Mouse (Mus musculus): ENCODE results near the gene Bcl6b. TPM values are rescaled to one million over a fixed set of nuclear protein-coding genes. Genes with fewer than 3 reads are reported as not detected.

Gene Bcl6b
- total and polyA plus RNA-seq, 2 experiments from 2014 or later, result 4.2 to 5.3 TPM

- Histone ChIP-seq H3K4me3 (ENCODE audit: low read depth, low read length) (no peak overlapping the region), H3K9ac (no peak overlapping the region), H3K4me2 (ENCODE audit: low read depth) (no peak overlapping the region), H3K27ac (ENCODE audit: low read depth, low read length) (no peak overlapping the region), H3K4me1 (ENCODE audit: insufficient read depth) (no peaks in the 10 kb centered on the region), H3K27me3 (ENCODE audit: insufficient read depth, low read length) (no peaks in the 10 kb centered on the region), H3K36me3 (ENCODE audit: insufficient read depth) (no peaks in the 10 kb centered on the region), H3K9me3 (ENCODE audit: low read length) (no peaks in the 10 kb centered on the region)
- ATAC-seq, result no peak
- no peak for TF ChIP-seq CTCF (IDR thresholded peaks at IDR 0.05; ENCODE audit: low read depth)
- DNase-seq, result no peak
- 91% methylated on average over 4 of the region's 4 CpGs for WGBS
Measured at GRCm38 (mm10) chr11:70174491-70174890, 55.1 kb downstream of the Bcl6b start.

MicroRNA genes within 50 kb of the gene (microRNA counts, 519-probe panel; counts per million panel counts)
- microRNA mmu-miR-195 (not detected), microRNA mmu-miR-497 (not detected)

Small RNAs within 50 kb of the gene (microRNA-seq; reads per million reads assigned to microRNA genes)
- gene Mir195a (1,973 to 2,975 reads per million in 2 experiments), gene Mir497 (0 reads per million in 2 experiments), gene Mir497b (0 reads per million in 2 experiments)

Other genes with a start within 250 kb of the Bcl6b start
- 29.7 and 41.4 TPM in 2 replicates for gene Ctdnep1, start 248.6 kb downstream of the Bcl6b start, total RNA-seq (2014; rRNA removed)
- 21.2 and 23.2 TPM in 2 replicates for gene Ctdnep1, start 248.6 kb downstream of the Bcl6b start, polyA plus RNA-seq (2015; fragmentation: Nextera tagmentation; extraction: Ambion mirVana)
- gene Elp5, start 247.3 kb downstream of the Bcl6b start, total RNA-seq (2014; rRNA removed), result 115 and 124 TPM in 2 replicates
- gene Elp5, start 247.3 kb downstream of the Bcl6b start, polyA plus RNA-seq (2015; fragmentation: Nextera tagmentation; extraction: Ambion mirVana), result 187 and 198 TPM in 2 replicates
- 246 and 261 TPM in 2 replicates for gene Gabarap, start 238.7 kb downstream of the Bcl6b start, total RNA-seq (2014; rRNA removed)
- 574 and 668 TPM in 2 replicates for gene Gabarap, start 238.7 kb downstream of the Bcl6b start, polyA plus RNA-seq (2015; fragmentation: Nextera tagmentation; extraction: Ambion mirVana)
- 47.6 and 52.7 TPM in 2 replicates for gene Phf23, start 234.0 kb downstream of the Bcl6b start, total RNA-seq (2014; rRNA removed)
- gene Phf23, start 234.0 kb downstream of the Bcl6b start, polyA plus RNA-seq (2015; fragmentation: Nextera tagmentation; extraction: Ambion mirVana), result 48.0 and 49.7 TPM in 2 replicates
- 31.9 and 43.9 TPM in 2 replicates for gene Dvl2, start 229.2 kb downstream of the Bcl6b start, total RNA-seq (2014; rRNA removed)
- gene Dvl2, start 229.2 kb downstream of the Bcl6b start, polyA plus RNA-seq (2015; fragmentation: Nextera tagmentation; extraction: Ambion mirVana), result 12.7 and 15.7 TPM in 2 replicates
- 45.1 and 47.7 TPM in 2 replicates for gene Acadvl, start 214.4 kb downstream of the Bcl6b start, total RNA-seq (2014; rRNA removed)
- 47.9 and 51.5 TPM in 2 replicates for gene Acadvl, start 214.4 kb downstream of the Bcl6b start, polyA plus RNA-seq (2015; fragmentation: Nextera tagmentation; extraction: Ambion mirVana)
- 214 and 230 TPM in 2 replicates for gene Dlg4, start 212.9 kb downstream of the Bcl6b start, total RNA-seq (2014; rRNA removed)
- 12.1 and 14.3 TPM in 2 replicates for gene Dlg4, start 212.9 kb downstream of the Bcl6b start, polyA plus RNA-seq (2015; fragmentation: Nextera tagmentation; extraction: Ambion mirVana)
- 3.0 and 5.4 TPM in 2 replicates for gene Asgr1, start 175.7 kb downstream of the Bcl6b start, total RNA-seq (2014; rRNA removed)
- gene Asgr1, start 175.7 kb downstream of the Bcl6b start, polyA plus RNA-seq (2015; fragmentation: Nextera tagmentation; extraction: Ambion mirVana), result 4.3 and 4.5 TPM in 2 replicates
- gene Asgr2, start 137.2 kb downstream of the Bcl6b start, total RNA-seq (2014; rRNA removed), result not detected in 2 replicates
- not detected in 2 replicates for gene Asgr2, start 137.2 kb downstream of the Bcl6b start, polyA plus RNA-seq (2015; fragmentation: Nextera tagmentation; extraction: Ambion mirVana)
- gene Mgl2, start 99.5 kb downstream of the Bcl6b start, total RNA-seq (2014; rRNA removed), result 1.0 and 1.1 TPM in 2 replicates
- gene Mgl2, start 99.5 kb downstream of the Bcl6b start, polyA plus RNA-seq (2015; fragmentation: Nextera tagmentation; extraction: Ambion mirVana), result 1.5 and 1.9 TPM in 2 replicates
- gene Clec10a, start 73.6 kb downstream of the Bcl6b start, total RNA-seq (2014; rRNA removed), result 0.67 and 1.3 TPM in 2 replicates
- 1.6 TPM in 2 replicates for gene Clec10a, start 73.6 kb downstream of the Bcl6b start, polyA plus RNA-seq (2015; fragmentation: Nextera tagmentation; extraction: Ambion mirVana)
- 11.8 and 19.7 TPM in 2 replicates for gene Slc16a11, start 17.0 kb downstream of the Bcl6b start, total RNA-seq (2014; rRNA removed)
- 9.6 and 13.1 TPM in 2 replicates for gene Slc16a11, start 17.0 kb downstream of the Bcl6b start, polyA plus RNA-seq (2015; fragmentation: Nextera tagmentation; extraction: Ambion mirVana)
- 9.8 and 10.9 TPM in 2 replicates for gene Slc16a13, start 8.7 kb downstream of the Bcl6b start, total RNA-seq (2014; rRNA removed)
- 8.2 and 9.6 TPM in 2 replicates for gene Slc16a13, start 8.7 kb downstream of the Bcl6b start, polyA plus RNA-seq (2015; fragmentation: Nextera tagmentation; extraction: Ambion mirVana)
- gene 0610010K14Rik, start 8.1 kb upstream of the Bcl6b start, total RNA-seq (2014; rRNA removed), result 48.7 and 54.1 TPM in 2 replicates
- gene 0610010K14Rik, start 8.1 kb upstream of the Bcl6b start, polyA plus RNA-seq (2015; fragmentation: Nextera tagmentation; extraction: Ambion mirVana), result 161 and 207 TPM in 2 replicates
- 4.9 and 7.4 TPM in 2 replicates for gene Gm21988, start 10.0 kb upstream of the Bcl6b start, total RNA-seq (2014; rRNA removed)
- 16.6 and 19.4 TPM in 2 replicates for gene Gm21988, start 10.0 kb upstream of the Bcl6b start, polyA plus RNA-seq (2015; fragmentation: Nextera tagmentation; extraction: Ambion mirVana)
- 24.6 and 48.0 TPM in 2 replicates for gene Rnasek, start 10.0 kb upstream of the Bcl6b start, total RNA-seq (2014; rRNA removed)
- 520 and 544 TPM in 2 replicates for gene Rnasek, start 10.0 kb upstream of the Bcl6b start, polyA plus RNA-seq (2015; fragmentation: Nextera tagmentation; extraction: Ambion mirVana)
- 0.10 and 0.31 TPM in 2 replicates for gene Alox12, start 25.6 kb upstream of the Bcl6b start, total RNA-seq (2014; rRNA removed)
- gene Alox12, start 25.6 kb upstream of the Bcl6b start, polyA plus RNA-seq (2015; fragmentation: Nextera tagmentation; extraction: Ambion mirVana), result 0.46 and 0.59 TPM in 2 replicates
- gene Alox12e, start 92.8 kb upstream of the Bcl6b start, total RNA-seq (2014; rRNA removed), result 0.10 TPM in 1 of 2 replicates, not detected in the other
- 0.08 TPM in 2 replicates for gene Alox12e, start 92.8 kb upstream of the Bcl6b start, polyA plus RNA-seq (2015; fragmentation: Nextera tagmentation; extraction: Ambion mirVana)
- not detected in 2 replicates for gene Alox15, start 122.2 kb upstream of the Bcl6b start, total RNA-seq (2014; rRNA removed)
- gene Alox15, start 122.2 kb upstream of the Bcl6b start, polyA plus RNA-seq (2015; fragmentation: Nextera tagmentation; extraction: Ambion mirVana), result 0.09 TPM in 1 of 2 replicates, not detected in the other
- 24.5 and 30.7 TPM in 2 replicates for gene Pelp1, start 180.2 kb upstream of the Bcl6b start, total RNA-seq (2014; rRNA removed)
- 21.0 and 31.3 TPM in 2 replicates for gene Pelp1, start 180.2 kb upstream of the Bcl6b start, polyA plus RNA-seq (2015; fragmentation: Nextera tagmentation; extraction: Ambion mirVana)
- gene Arrb2, start 202.8 kb upstream of the Bcl6b start, total RNA-seq (2014; rRNA removed), result 71.9 and 74.4 TPM in 2 replicates
- gene Arrb2, start 202.8 kb upstream of the Bcl6b start, polyA plus RNA-seq (2015; fragmentation: Nextera tagmentation; extraction: Ambion mirVana), result 39.6 and 44.9 TPM in 2 replicates
- 21.2 and 41.3 TPM in 2 replicates for gene Med11, start 222.1 kb upstream of the Bcl6b start, total RNA-seq (2014; rRNA removed)
- gene Med11, start 222.1 kb upstream of the Bcl6b start, polyA plus RNA-seq (2015; fragmentation: Nextera tagmentation; extraction: Ambion mirVana), result 35.3 and 35.6 TPM in 2 replicates
- 0.54 and 1.1 TPM in 2 replicates for gene Zmynd15, start 229.6 kb upstream of the Bcl6b start, total RNA-seq (2014; rRNA removed)
- gene Zmynd15, start 229.6 kb upstream of the Bcl6b start, polyA plus RNA-seq (2015; fragmentation: Nextera tagmentation; extraction: Ambion mirVana), result 0.24 and 0.84 TPM in 2 replicates
- 2.2 and 2.3 TPM in 2 replicates for gene Cxcl16, start 230.2 kb upstream of the Bcl6b start, total RNA-seq (2014; rRNA removed)
- gene Cxcl16, start 230.2 kb upstream of the Bcl6b start, polyA plus RNA-seq (2015; fragmentation: Nextera tagmentation; extraction: Ambion mirVana), result 2.0 and 2.4 TPM in 2 replicates

Measured in forebrain, postnatal 0 days (tissue).